Mouse (Mus musculus) macrophage (primary cell): Measurements from ENCODE around the gene Nudt1. TPM values are rescaled to one million over a fixed set of nuclear protein-coding genes. Genes with fewer than 3 reads are reported as not detected.

Experiments
- H3K27ac ChIP-seq: fragments of 350-480 bp; formaldehyde crosslinking; 2 replicates; pipeline ENCODE4 v1.9.0; 2021
- H3K36me3 ChIP-seq: fragments of 350-480 bp; formaldehyde crosslinking; 2 replicates; pipeline ENCODE4 v1.9.0; 2021; ENCODE audit errors: inconsistent target
- H3K4me3 ChIP-seq: fragments of 350-480 bp; formaldehyde crosslinking; 2 replicates; pipeline ENCODE4 v1.9.0; 2021; ENCODE audit errors: inconsistent target
- H3K79me2 ChIP-seq: fragments of 350-480 bp; formaldehyde crosslinking; 2 replicates; pipeline ENCODE4 v1.9.0; 2021; ENCODE audit errors: inconsistent target
- WGBS: methylation state at CpG from one replicate; pipeline ENCODE4 v1.1.7; 2026; ENCODE audit warnings: inconsistent platforms; ENCODE audit not compliant: missing documents; 5-methylcytosine and 5-hydroxymethylcytosine counted together
- polyA plus RNA-seq: library from polyadenylated mRNA; stranded (reverse); fragments of 250-400 nt; gene quantifications from 3 replicates; pipeline ENCODE4 v1.2.4, GENCODE M21; 2018; ENCODE audit warnings: inconsistent platforms

Gene Nudt1
- polyA plus RNA-seq, 1 experiment from 2014 or later = 4.4 TPM

DNA sequence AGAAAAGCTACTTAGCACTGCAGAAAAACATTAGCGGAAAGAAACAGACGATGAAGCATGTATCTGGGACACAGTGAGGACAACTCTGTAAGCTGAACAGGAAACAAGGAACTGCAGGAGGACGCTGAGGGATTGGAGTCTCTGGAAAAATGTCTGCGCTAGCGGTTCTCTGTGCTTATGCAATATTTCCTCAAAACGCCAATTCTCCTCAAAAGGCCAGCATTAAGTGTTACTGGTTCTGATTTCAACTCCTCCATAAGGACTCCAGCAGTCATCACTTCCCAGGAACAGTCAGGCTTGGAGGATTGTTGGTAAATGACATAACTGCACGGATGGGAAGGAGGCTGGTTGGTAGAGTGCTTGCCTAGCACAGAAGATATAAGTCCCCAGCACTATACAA is 59.7 kb downstream of the Nudt1 start:
- Histone ChIP-seq H3K27ac (peak overlapping the region; percentile 85), H3K36me3 (no peaks in the 10 kb centered on the region), H3K79me2 (peaks cover 100% of the 10 kb centered on the region), H3K4me3 (no peak overlapping the region)
- 36% methylated on average over 7 of the region's 7 CpGs for WGBS

DNA sequence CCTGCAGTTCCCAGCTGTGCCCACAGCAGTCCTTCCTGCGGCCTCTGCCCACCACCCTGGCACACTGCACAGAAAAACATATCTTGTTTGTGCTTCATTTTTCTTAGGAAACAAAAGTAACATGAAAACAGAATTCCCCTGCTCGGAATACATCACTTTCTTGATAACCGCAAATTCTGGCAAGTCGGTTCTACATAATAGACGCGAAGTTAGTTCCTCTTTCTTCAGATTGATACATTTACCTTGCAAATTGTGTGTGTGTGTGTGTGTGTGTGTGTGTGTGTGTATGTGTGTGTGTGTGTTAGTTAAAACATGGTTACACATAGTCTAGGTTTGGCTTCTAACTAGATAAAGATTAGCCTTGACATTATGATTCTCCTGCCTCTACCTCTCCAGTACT is 61.2 kb downstream of the Nudt1 start:
- H3K4me3 ChIP-seq = no peak overlapping the region
- H3K27ac ChIP-seq = peak overlapping the region; percentile 85
- no peaks in the 10 kb centered on the region for H3K36me3 ChIP-seq
- peaks cover 100% of the 10 kb centered on the region for H3K79me2 ChIP-seq
- WGBS = 0% methylated on average over 3 of the region's 6 CpGs

DNA sequence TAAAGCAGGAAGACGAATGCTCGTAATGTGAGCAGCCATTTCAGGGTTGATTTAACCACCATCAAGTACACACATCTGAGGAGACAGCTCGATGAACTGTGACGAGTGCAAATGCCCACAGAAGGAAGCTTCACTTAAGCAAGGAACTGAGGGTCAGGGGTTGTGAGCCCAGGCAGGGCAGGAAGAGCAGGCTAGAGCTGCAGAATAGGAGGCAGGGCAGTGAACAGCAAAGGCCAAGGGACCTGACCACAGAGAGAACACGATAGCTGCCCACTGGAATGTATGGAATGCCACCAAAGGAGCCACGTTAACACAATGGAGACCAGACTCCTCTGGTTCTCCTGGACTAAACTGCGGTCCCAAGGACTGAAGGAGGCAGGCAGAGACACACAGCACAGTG is 62.1 kb downstream of the Nudt1 start:
- Histone ChIP-seq H3K4me3 (no peak overlapping the region), H3K79me2 (peaks cover 100% of the 10 kb centered on the region), H3K27ac (peak overlapping the region; percentile 8; the same call in 1 of the 2 replicates), H3K36me3 (no peaks in the 10 kb centered on the region)
- WGBS = 82% methylated on average over 7 of the region's 7 CpGs

DNA sequence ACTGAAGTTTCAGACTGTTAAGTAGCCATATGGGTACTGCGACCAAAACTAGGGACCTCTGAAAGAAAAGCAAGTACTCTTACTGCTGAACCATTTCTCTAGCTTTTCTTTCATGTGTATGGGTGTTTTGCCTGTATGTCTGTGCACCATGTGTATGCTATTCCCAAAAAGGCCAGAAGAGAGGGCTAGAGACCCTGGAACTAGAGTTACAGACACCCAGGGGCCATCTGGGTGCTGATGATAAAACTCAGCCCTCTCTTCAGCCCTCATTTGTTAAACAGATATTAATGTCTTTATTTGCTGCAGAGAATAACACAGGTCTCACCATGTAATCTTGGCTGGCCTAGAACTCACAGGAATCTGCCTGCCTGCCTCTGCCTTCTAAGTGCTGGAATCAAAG is 63.0 kb downstream of the Nudt1 start:
- no peak overlapping the region for H3K27ac ChIP-seq
- peaks cover 95% of the 10 kb centered on the region for H3K79me2 ChIP-seq
- no peak overlapping the region for H3K4me3 ChIP-seq
- H3K36me3 ChIP-seq = no peaks in the 10 kb centered on the region
- WGBS = 100% methylated on average over 1 of the region's 1 CpGs

DNA sequence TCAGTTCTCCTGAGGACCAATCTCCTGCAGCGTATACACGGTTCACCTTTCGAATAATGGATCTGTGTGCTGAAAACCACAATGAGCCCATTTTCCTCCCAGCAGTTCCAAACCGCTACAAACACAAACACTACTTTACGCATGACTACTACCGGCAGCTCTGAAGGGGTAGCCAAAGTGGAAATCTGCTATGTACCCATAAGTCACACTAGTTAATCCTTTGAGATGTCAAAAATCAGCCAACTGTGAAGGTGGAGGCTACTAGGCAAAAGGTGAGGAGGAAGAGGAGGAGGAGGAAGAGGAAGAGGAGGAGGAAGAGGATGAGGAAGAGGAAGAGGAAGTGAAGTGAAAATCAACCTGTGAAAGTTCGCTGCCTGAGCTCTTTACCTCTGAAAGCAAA is 65.8 kb downstream of the Nudt1 start:
- Histone ChIP-seq H3K79me2 (peaks cover 67% of the 10 kb centered on the region), H3K27ac (peak overlapping the region; percentile 96), H3K4me3 (peak overlapping the region; percentile 96), H3K36me3 (no peaks in the 10 kb centered on the region)
- 92% methylated on average over 7 of the region's 7 CpGs for WGBS

Other genes starting within 250 kb of the Nudt1 start
- 9.0 to 15.3 TPM (median 15.3 TPM) in 3 replicates for gene Mad1l1, start 104 bp upstream of the Nudt1 start, polyA plus RNA-seq
- 7.2 to 10.1 TPM (median 8.1 TPM) in 3 replicates for gene Mrm2, start 10.2 kb downstream of the Nudt1 start, polyA plus RNA-seq
- 71.9 to 180 TPM (median 142 TPM) in 3 replicates for gene Snx8, start 67.6 kb downstream of the Nudt1 start, polyA plus RNA-seq
- gene Eif3b, start 97.7 kb downstream of the Nudt1 start, polyA plus RNA-seq = 108 to 268 TPM (median 204 TPM) in 3 replicates
- gene Gm4869, start 124.0 kb downstream of the Nudt1 start, polyA plus RNA-seq = not detected in 3 replicates
- 34.3 to 56.4 TPM (median 38.4 TPM) in 3 replicates for gene Chst12, start 183.9 kb downstream of the Nudt1 start, polyA plus RNA-seq
- not detected in 3 replicates for gene Grifin, start 243.4 kb downstream of the Nudt1 start, polyA plus RNA-seq